Mouse (Mus musculus) G1E (cell line): ENCODE data around the gene Ccdc88c.

Experiments used
- CTCF ChIP-seq: IDR thresholded peaks from 2 replicates; pipeline ENCODE4 v1.5.1; 2012; ENCODE audit warnings: low read depth, low read length, inconsistent platforms, mixed read lengths
- GATA1 ChIP-seq: IDR thresholded peaks from 2 replicates; pipeline ENCODE4 v1.6.1; 2012; ENCODE audit warnings: borderline replicate concordance, low read length, inconsistent platforms, mixed read lengths

- TF ChIP-seq CTCF (no peak), GATA1 (no peak)
Observed at GRCm38 (mm10) chr12:100989780-100990288, 39.0 kb downstream of the Ccdc88c start.
